Mouse (Mus musculus) fibroblast of lung, adult 2 months (primary cell): ENCODE data around the gene Ust.

ENCODE experiments used
- DNase-seq: peaks from one replicate; pipeline ENCODE4 v3.0.0-alpha.2; 2011; ENCODE audit warnings: low read depth

Ust gene

GRCm38 (mm10) chr10:8216946-8217345 lies 301.7 kb downstream of the Ust start:
- no peak for DNase-seq

- DNase-seq, result no peak
Observed at GRCm38 (mm10) chr10:8215181-8215580, 303.4 kb downstream of the Ust start.

- DNase-seq, result no peak
Observed at GRCm38 (mm10) chr10:8213906-8214421, 304.7 kb downstream of the Ust start.

GRCm38 (mm10) chr10:8213266-8213905 lies 305.2 kb downstream of the Ust start:
- DNase-seq, result no peak

GRCm38 (mm10) chr10:8212611-8213226 lies 305.9 kb downstream of the Ust start:
- no peak for DNase-seq

GRCm38 (mm10) chr10:8211694-8212093 lies 306.9 kb downstream of the Ust start:
- no peak for DNase-seq

- DNase-seq, result no peak
Observed at GRCm38 (mm10) chr10:8210366-8210765, 308.3 kb downstream of the Ust start.

GRCm38 (mm10) chr10:8207358-8207757 lies 311.3 kb downstream of the Ust start:
- DNase-seq, result no peak

- DNase-seq, result no peak
Observed at GRCm38 (mm10) chr10:8203681-8204080, 314.9 kb downstream of the Ust start.

GRCm38 (mm10) chr10:8199816-8200215 lies 318.8 kb downstream of the Ust start:
- no peak for DNase-seq

- DNase-seq, result no peak
Observed at GRCm38 (mm10) chr10:8199026-8199756, 319.4 kb downstream of the Ust start.

GRCm38 (mm10) chr10:8197661-8198060 lies 321.0 kb downstream of the Ust start:
- DNase-seq, result no peak

GRCm38 (mm10) chr10:8196300-8196699 lies 322.3 kb downstream of the Ust start:
- peak; percentile 70 for DNase-seq

- no peak for DNase-seq
Observed at GRCm38 (mm10) chr10:8195730-8196129, 322.9 kb downstream of the Ust start.

GRCm38 (mm10) chr10:8189331-8189981 lies 329.2 kb downstream of the Ust start:
- DNase-seq, result no peak

GRCm38 (mm10) chr10:8185586-8185985 lies 333.0 kb downstream of the Ust start:
- DNase-seq, result no peak

GRCm38 (mm10) chr10:8184711-8185110 lies 333.9 kb downstream of the Ust start:
- DNase-seq, result no peak

GRCm38 (mm10) chr10:8183171-8183570 lies 335.5 kb downstream of the Ust start:
- no peak for DNase-seq

- DNase-seq, result no peak
Observed at GRCm38 (mm10) chr10:8181596-8182185, 336.9 kb downstream of the Ust start.

- DNase-seq, result no peak
Observed at GRCm38 (mm10) chr10:8177618-8178017, 341.0 kb downstream of the Ust start.

GRCm38 (mm10) chr10:8176351-8177053 lies 342.1 kb downstream of the Ust start:
- peak; percentile 95 for DNase-seq

GRCm38 (mm10) chr10:8176008-8176350 lies 342.6 kb downstream of the Ust start:
- no peak for DNase-seq
